Mouse (Mus musculus): Measurements from ENCODE around the gene Rnf150.
A peak's percentile ranks its signal among the peaks of the same experiment; 100 is the strongest.
"Not testable (repeated sequence)": the region's sequence is repeated elsewhere in the genome, so short reads cannot be mapped to it uniquely, and the experiment has no call there.

Gene Rnf150

DNA sequence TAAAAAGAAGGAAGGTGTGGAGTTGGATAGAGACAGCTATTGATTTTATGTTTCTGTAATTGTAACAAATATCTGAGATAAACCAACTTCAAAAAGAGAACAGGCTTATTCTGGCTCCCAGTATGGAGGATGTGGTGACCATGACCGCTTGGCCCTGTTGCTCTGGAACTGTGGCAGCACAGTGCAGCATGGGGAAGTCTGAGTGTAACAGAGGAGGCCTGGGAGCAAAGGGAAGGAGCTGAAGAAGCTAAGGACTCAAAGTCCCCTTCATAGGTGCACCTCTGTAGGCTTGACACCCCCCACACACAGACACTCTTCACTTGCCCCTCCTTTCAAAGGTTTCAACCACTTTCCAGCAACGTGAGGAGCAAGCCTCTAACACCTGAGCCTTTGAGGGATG, 214.2 kb downstream of the Rnf150 start:
- no peak for DNase-seq (ENCODE audit: low spot score)

DNA sequence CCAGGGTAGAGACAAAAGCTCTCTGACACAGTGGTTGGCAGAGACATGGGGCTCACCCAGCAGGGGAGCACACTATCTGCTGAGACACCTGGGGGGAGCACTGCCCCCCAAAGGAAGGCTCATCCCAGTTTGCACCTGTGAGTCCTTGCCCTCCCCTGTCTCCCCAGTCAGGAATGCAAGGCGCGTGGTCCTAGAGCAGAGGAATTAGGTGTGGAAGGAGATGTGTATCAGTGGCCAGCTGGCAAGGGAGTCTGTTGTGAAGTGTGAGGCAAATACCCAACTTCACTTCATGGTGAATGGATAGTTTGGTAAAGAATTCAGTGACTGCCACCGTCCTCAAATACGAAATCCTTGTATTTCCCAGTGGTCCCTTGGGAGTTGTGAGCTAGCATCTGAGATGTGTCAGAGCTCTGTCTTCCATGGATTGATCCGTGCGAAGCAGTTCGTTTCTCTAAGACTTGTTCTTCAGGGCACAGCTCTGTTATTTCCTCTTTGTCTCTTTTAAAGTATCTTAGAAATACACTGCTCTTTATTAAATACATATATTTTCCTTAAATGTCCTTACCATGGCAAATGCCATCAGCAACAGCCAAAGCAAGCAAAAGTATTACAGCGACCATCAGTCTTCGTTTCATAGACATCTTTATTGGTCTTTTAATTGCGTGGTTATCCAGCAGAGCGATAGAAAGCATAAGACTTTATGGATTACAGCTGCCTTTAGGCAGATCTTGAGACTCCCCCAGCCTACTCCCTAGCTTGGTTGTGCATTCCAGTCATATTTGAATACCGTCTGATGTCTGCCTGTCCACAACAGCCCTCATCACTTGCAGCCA, 215.8 kb downstream of the Rnf150 start:
- no peak for DNase-seq (ENCODE audit: low spot score)

DNA sequence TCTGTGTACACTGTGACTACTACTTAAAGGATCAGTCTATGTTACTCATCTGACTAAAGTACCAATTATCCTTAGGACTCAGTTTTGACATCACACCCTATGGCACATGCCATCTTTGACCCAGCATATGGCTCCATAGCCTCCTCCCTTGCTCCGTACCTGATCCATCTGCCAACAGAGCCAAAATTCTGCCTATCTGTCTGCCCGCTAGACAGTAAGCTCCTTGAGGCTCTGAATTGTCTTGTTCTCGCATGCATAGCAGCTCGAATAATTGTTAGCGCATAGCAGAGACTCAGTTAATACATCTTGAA, 216.3 kb downstream of the Rnf150 start:
- DNase-seq (ENCODE audit: low spot score), result no peak

DNA sequence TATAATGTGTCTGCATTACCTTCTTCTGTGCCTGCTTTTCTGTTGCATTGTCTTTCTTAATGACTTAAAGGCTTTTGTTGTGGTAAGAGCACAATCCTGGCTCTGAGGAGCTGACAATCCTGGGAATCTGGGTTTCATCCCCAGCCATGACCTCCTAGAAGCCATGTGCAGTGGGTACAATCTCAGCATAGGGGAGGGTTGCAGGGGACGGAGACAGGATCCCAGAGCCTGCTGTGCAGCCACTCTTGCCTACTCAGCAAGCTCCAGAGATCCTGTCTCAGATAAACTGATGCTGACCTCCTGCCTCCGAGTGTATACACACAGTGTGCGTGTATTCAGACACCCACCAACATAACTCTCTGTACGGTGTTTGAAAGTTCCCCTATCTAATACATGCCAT, 218.1 kb downstream of the Rnf150 start:
- DNase-seq (ENCODE audit: low spot score), result no peak

DNA sequence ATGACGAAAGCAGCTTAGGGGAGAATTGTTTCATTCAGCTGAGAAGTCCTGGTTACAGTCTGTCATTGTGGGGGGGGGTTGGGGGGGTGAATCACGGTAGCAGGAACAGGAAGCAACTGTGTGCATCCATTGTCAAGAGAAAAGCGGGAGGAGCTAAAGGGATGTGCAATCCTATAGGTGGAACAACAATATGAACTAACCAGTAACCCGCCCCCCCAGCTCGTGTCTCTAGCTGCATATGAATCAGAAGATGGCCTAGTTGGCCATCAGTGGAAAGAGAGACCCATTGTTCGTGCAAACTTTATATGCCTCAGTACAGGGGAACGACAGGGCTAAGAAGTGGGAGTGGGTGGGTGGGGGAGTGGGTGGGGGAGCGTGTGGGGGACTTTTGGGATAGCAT, 218.7 kb downstream of the Rnf150 start:
- not testable (repeated sequence) for DNase-seq (ENCODE audit: low spot score)

DNA sequence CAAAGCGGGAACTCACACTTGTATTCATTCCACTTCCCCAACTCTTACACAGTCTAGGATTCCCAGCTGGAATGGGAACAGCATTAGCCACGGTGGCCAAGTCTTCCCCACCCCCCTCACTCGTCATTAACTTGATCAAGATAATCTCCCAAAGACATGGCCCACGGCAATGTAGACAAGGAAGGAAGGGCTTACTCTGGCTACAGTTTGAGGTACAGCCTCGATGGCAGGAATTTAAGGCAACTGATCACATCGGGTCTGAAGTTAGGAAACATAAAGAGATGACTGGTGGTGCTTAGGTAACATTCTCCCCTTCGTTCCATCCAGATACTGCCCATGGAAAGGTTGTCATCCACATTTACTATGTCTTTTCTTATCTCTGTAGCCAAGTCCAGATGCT, 219.1 kb downstream of the Rnf150 start:
- no peak for DNase-seq (ENCODE audit: low spot score)

DNA sequence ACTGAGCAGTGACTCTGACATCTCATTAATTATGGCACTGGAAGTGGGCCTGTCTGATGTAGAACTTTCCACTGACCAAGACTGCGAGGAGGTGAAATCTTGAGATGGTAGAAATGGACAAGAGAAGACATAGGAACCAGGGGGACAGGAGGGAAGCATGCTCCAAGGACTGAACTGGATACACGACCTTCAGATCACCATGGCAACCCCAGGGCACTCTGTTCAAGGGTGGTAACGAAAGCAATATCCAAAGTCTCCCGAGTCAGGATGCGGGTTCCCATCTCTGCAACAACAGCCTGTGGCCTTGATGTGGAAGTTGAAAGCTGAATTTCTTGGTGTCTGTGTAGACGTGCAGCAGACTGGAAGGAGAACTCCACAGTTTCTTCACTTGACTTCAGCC, 220.3 kb downstream of the Rnf150 start:
- DNase-seq (ENCODE audit: low spot score), result no peak

DNA sequence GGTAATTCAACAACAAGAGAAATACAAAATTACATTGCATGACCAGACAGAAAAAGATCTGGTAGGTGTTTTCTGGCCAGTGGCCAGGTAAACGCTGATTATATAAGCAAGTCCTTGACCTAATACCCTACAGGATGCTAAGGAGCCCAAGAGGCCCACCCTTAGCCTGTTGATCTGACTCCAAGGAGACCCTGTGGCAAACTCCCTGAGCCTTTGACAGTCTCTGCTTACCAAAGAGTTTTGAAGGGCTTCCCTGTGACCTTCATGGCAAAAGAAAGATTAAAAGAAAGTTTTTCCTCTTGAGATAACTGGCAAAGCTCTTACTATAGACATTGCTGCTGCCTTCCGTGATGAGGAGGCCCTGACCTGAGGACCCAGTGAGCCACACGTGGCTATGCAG, 222.4 kb downstream of the Rnf150 start:
- DNase-seq (ENCODE audit: low spot score), result no peak

DNA sequence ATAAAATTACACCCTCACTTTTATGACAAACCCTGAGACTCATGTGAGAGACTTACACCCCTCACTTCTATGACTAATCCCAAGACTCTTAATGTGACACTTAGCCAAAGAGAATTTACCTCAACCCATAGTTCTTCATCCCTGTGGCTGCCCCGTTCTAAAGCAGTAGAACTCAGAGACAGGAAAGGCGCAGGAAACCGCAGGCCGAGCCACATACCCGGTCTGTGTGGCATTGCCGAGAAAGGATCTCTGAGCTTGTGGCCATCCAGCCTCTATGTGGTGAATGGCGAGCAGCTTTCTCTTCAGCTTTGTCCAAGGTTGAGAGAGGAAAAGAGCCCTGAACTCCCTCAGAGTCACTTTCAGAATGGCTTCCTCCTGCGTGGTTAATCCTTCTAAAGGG, 223.5 kb downstream of the Rnf150 start:
- DNase-seq (ENCODE audit: low spot score), result no peak

DNA sequence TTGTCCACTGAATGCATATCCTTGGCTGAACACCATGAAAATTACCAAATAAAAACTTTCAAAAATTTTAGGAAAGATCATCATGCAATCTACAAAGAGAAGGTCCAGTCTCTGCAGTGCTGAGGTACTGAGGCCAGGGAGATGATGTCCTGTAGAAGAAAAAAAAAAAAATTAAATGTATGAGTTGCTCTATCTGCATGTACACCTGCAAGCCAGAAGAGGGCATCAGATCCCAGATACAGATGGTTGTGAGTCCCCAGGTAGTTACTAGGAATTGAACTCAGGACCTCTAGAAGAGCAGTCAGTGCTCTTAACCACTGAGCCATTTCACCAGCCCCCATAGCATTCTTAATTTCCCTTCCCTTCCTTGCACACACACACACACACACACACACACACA, 224.4 kb downstream of the Rnf150 start:
- DNase-seq (ENCODE audit: low spot score), result no peak

DNA sequence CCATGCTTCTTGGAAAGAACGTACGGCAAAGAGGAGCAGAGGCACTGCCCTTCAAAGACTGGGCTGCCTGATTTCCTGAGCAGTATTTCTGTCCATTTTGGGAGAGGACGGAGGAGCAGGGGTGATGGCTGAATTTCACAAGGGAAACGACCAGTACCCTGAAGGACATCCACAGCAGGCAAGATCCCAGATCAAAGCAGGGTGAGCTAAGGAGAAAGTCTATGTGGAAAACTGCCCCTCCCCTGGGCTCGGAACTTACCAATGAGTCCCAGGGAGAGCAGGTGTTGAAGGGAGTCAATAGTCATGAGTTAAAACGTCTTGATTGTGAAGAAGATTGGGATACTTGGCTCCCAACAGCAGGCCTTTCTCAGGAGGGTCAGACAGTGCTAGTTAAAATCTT, 225.0 kb downstream of the Rnf150 start:
- no peak for DNase-seq (ENCODE audit: low spot score)

DNA sequence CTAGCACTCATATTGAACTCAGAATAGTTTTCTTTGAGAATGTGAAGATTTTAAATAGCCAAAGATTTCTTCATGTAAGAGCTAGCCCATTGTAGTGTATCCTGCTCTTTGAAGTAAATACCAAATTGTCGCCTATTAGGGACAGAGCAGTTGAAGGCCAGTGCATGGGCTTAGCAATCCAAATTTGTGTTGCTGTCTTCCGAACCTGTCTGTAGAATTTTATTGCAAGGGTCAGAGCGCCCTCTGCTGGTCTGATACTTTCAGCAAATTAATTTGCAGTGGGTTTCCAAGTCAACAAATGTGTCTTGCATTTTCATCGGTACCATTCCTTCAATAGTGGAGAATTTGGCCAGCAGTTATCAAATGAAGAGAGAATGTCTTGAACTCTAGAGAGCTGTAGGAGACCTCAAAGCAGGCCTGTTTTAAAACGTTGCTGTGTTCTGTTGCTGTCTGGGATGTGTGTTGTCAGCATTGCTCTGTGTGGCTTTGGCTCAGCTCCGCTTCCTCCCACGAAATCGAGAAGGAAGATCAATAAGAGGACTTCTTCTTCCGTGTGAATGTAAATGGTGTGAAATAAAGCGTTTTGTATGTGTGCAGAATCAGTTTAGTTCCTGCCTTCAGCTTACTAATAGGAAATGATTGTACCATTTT, 226.3 kb downstream of the Rnf150 start:
- peak; percentile 34 for DNase-seq (ENCODE audit: low spot score)

DNA sequence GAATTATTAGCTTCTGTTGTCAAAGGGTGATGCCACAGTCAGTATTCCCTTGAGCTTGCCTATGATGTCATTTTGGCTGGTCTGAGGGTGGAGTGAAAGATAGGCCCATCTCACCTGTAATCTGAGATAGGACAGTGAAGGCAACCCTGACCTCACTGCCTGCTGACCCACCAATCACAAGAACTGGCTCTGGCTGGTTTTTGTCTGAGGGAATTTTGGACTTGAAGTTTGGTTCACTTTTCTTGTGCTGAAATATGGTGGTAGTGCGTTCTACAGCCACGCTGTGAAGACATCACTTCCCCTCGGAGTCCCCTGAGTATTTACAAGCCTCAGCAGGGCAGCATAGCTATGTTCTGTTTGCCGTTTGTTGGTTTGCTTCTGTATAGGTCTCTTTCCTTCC, 227.3 kb downstream of the Rnf150 start:
- no peak for DNase-seq (ENCODE audit: low spot score)

DNA sequence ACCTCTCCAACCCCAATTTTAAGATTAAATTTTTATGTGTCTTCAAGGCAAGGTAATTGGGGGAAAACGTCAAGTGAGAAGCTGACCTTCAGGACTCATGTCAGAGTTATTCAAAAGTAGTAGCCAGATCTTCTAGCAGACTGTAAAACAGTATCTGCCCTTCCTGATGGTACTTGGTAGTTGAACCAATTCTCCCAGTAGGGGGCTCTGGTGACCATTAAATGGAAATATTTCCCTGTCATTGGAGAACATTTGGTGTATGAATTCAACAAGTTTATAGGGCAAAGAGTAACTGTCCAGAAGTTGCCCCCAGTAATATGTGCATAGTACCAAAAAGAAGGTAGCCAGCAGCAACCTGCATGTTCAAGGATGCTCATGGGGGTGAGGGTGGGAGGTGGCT, 236.9 kb downstream of the Rnf150 start:
- DNase-seq (ENCODE audit: low spot score), result no peak

DNA sequence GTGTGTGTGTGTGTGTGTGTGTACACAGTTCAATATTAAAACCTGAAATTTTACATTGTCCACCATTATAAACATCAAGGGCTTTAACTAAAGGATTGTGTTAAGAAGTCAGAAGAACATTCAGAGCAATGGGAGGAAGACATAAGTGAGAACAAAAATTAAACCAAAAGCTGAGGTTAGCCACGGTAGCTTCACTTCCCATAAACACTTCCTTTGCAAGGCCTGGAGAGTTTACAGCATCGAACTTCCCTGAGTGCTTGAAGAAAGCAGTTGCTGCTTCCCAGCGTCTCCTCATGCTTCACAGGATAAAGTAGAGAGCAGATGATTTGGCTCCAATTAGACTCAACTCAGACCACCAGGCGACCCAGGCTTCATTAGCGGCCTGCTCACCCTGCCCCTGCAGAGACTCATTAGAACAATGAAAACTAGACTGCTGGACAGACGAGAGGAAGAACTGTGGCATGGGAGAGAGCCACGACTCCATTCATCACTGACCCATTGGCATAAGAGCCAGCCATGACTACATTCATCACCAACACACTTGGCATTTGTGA, 239.9 kb downstream of the Rnf150 start:
- no peak for DNase-seq (ENCODE audit: low spot score)

DNA sequence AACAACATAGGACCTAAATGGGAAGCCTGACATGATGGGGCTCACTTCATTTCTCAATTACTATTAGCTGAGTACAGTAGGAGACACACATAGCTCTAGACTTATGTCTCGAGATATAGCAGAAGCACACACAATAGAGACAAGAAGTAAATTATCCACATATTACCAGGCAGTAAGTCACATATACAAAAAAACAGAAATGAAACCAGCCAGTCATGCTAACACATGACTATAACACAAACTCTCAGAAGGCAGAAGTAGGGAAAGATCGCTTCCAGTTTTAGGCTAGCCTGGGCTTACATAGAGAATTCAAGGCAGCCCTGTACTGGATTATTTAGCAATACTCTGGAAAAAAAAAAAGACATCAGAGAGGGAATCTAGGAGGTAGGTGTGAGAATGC, 240.8 kb downstream of the Rnf150 start:
- no peak for DNase-seq (ENCODE audit: low spot score)

DNA sequence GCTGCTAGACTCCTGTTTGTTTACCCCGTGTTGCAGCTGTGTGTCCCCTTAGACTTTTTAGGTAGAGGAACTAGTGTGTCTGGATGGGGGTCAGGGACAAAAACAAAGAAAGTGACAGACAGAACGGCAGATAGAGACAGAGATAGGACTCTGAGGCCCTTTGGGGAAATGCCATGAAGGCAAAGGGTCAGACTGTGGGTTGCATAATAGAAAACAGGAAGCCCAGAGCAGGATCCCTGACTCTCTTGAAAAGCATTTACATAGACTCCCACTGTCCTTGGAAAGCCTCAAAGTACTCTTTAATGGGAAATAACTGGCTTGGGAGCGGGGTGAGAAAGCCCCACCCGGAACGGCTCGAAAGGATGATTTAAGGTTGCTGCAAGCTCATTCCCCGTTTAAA, 246.6 kb downstream of the Rnf150 start:
- no peak for DNase-seq (ENCODE audit: low spot score)

DNA sequence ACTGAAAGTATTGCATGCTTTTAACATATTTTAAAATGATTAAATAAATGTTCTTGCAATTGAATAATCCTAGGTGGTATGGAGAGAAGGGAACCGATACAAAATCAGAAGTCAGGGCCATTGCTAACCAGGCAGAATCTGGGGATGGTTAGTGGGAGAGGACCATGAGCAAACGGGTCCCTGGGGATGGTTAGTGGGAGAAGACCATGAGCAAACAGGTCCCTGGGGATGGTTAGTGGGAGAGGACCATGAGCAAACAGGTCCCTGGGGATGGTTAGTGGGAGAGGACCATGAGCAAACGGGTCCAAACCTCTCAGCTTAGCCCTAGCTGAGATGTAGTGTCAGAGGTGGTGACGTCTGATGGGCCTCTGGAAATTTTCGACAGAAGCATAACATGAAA, 247.0 kb downstream of the Rnf150 start:
- DNase-seq (ENCODE audit: low spot score), result no peak

DNA sequence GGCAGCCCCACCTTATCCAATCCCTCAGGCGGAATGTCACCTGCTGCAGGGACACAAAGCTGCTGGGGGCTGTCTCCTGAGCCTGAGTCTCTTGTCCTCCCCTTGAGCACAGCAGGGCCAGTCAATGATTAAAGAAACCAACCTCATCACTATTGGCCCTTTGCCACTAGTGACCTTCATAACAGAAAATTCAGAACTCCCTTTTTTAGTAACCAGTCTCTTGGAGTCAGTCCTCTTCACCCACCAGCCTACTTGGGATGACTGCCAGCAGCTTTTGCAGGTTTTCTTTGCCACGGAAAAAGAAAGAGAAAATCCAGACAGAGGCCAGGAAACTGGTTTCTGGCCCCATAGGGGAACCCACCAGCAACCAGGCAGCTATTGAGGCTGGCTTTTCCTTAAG, 271.9 kb downstream of the Rnf150 start:
- no peak for DNase-seq (ENCODE audit: low spot score)

DNA sequence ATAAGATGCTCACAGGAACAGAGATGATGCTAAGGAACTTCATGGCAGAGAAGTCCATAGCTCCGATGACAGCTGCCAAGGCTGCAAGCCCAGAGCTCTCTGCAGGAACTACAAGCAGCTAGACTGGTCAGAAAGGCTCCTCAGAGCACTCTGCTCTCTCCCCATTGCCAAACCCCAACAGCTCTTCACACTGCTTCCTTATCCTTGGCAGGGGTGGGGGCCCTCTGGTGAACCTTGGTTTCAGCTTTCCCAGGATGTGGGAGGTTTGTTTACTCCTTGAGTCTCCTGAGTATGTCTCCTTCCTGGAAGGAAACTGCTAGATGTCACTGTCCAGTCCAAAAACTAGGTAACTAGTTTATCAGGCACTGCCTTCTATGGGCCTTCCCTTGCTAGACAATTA, 276.9 kb downstream of the Rnf150 start:
- no peak for DNase-seq (ENCODE audit: low spot score)

DNA sequence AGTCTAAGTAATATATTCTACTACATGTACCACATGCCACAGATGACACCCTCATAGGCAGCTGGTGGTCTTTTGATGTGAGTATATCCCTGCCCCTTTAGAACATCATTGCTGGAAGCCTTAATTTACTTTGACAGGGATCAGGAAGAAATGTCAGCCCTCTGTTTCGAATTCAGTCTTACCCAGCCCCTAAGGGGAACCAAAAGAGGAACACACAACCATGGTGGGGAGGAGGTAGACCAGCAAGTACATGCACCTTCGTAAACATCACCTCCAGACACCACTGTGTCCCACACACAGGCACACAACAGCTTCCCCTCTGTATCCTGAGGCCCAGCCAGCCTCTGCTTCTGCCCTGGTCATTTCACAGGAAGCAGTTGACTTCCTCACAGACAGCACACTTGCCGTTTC, 277.6 kb downstream of the Rnf150 start:
- DNase-seq (ENCODE audit: low spot score), result no peak

Data from ovary, adult 18-20 months (tissue).